Mouse (Mus musculus) MEL (cell line): ENCODE measurements at regions not wholly inside any gene's neighbourhood (a gene's known extent, or its start where the extent isn't known, plus 50 kb on each side); places are given as distances from the start of the nearest gene placed in this dataset.

Experiments used
- CTCF ChIP-seq, 3 experiments: IDR thresholded peaks in 2 of 3; conservative IDR thresholded peaks in 1 of 3; 2 replicates each; pipeline ENCODE4 v1.5.1; 2011 to 2012; ENCODE audit warnings: low read length in 3 of 3, low read depth in 2 of 3, mild to moderate bottlenecking in 2 of 3, improper control_type of control experiment in 1 of 3, inconsistent platforms in 1 of 3, mixed read lengths in 1 of 3, moderate library complexity in 1 of 3; ENCODE audit not compliant: control insufficient read depth in 1 of 3, insufficient read depth in 1 of 3, poor library complexity in 1 of 3, severe bottlenecking in 1 of 3
- GATA1 ChIP-seq: IDR thresholded peaks from 2 replicates; pipeline ENCODE4 v1.6.1; 2011; ENCODE audit warnings: low read depth, low read length, improper control_type of control experiment
- MAX ChIP-seq: IDR thresholded peaks from 2 replicates; pipeline ENCODE4 v1.6.1; 2011; ENCODE audit warnings: low read length, improper control_type of control experiment
- NRF1 ChIP-seq: IDR thresholded peaks from 2 replicates; pipeline ENCODE4 v1.6.1; 2014; ENCODE audit warnings: low read depth, mild to moderate bottlenecking, inconsistent platforms, low read length, improper control_type of control experiment, moderate library complexity; ENCODE audit not compliant: poor library complexity, insufficient read depth, severe bottlenecking
- POLR2A ChIP-seq, 2 experiments: IDR thresholded peaks; 2 replicates each; pipeline ENCODE4 v1.6.1; 2011 to 2012; ENCODE audit warnings: low read length in 2 of 2, mild to moderate bottlenecking in 2 of 2, control low read depth in 1 of 2, improper control_type of control experiment in 1 of 2, low read depth in 1 of 2, moderate library complexity in 1 of 2; ENCODE audit not compliant: control insufficient read depth in 1 of 2, insufficient read depth in 1 of 2, poor library complexity in 1 of 2
- SIN3A ChIP-seq: IDR thresholded peaks from 2 replicates; pipeline ENCODE4 v1.6.1; 2012; ENCODE audit warnings: low read length, improper control_type of control experiment, inconsistent platforms

DNA sequence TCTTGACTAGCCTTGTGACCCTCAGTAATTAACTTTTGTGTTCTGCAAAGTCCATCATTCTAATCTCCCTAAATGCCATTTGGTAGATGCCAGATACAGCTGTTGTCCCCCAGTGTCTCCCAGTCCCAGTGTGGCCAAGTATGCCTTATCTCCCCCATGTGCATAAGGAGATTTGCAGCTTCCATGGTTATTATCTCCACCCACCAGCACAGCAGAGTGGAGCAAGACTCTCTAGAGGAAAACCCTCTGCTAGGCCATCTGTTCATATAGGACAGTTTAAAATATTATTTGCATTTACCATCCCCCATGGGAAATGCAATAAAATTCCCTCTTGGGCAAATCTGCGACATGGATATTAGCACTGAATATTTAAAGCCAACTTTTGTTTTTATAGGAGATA, 436.4 kb upstream of the Epha5 start:
- TF ChIP-seq POLR2A (IDR thresholded peaks at IDR 0.05; ENCODE audit: control insufficient read depth in 1 of 2, insufficient read depth in 1 of 2, low read depth in 1 of 2, low read length in 2 of 2, poor library complexity in 1 of 2), result no peak
- TF ChIP-seq CTCF (IDR thresholded peaks at IDR 0.05 in 2 of 3, conservative IDR thresholded peaks at IDR 0.05 in 1 of 3; ENCODE audit: control insufficient read depth in 1 of 3, insufficient read depth in 1 of 3, low read depth in 2 of 3, low read length in 3 of 3, poor library complexity in 1 of 3, severe bottlenecking in 1 of 3), result no peak
- no peak for TF ChIP-seq NRF1
- no peak for TF ChIP-seq MAX
- TF ChIP-seq SIN3A, result no peak
- TF ChIP-seq GATA1, result no peak
